Mouse (Mus musculus) layer of hippocampus, adult 9-11 months (tissue): Measurements from ENCODE around the gene Psmb1.
"Not testable (repeated sequence)": the region's sequence is repeated elsewhere in the genome, so short reads cannot be mapped to it uniquely, and the experiment has no call there.

ENCODE experiments used
- DNase-seq: peaks from one replicate; pipeline ENCODE4 v3.0.0; 2022

The Psmb1 gene

GRCm38 (mm10) chr17:15459761-15460160 lies 39.8 kb downstream of the Psmb1 start:
- DNase-seq: no peak

DNA sequence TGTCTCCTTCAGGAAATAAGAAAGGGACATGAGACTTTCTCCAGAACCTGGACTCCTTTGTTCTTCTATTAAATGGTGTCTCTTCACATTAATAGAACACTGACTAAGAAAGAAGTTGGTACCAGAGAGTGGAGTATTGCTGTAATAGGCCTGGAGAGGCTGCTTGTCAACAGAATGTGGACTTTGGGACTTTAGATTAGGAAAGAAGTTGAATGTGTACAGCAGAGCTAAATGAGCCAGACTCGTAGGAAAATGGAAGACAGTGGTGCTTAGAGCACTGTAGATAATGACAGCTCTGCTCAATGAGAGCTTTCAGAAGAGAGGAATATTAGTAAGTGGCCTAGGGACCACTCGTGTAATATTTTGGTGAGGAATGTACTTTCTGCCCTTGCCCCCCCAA lies 43.0 kb downstream of the Psmb1 start:
- no peak for DNase-seq

GRCm38 (mm10) chr17:15455203-15455602 lies 44.3 kb downstream of the Psmb1 start:
- DNase-seq: no peak

GRCm38 (mm10) chr17:15449606-15450005 lies 49.9 kb downstream of the Psmb1 start:
- DNase-seq: no peak

DNA sequence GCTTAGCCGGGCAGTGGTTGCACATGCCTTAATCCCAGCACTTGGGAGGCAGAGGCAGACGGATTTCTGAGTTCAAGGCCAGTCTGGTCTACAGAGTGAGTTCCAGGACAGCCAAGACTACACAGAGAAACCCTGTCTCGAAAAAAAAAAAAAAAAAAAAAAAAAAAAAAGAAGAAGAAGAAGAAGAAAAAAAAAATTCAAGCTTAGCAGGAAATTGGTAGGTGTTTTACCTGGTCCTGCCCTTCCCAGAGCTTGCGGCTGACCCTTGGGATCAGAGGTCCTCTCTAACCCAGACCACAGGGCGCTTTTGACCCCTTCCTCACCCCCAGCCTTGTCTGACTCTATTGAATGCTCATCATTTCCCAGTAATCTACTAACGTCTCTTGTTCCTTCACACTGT lies 50.4 kb downstream of the Psmb1 start:
- not testable (repeated sequence) for DNase-seq

GRCm38 (mm10) chr17:15447831-15448230 lies 51.7 kb downstream of the Psmb1 start:
- DNase-seq: no peak

- DNase-seq: no peak
These were observed 54.1 kb downstream of the Psmb1 start for GRCm38 (mm10) chr17:15445421-15445820.

DNA sequence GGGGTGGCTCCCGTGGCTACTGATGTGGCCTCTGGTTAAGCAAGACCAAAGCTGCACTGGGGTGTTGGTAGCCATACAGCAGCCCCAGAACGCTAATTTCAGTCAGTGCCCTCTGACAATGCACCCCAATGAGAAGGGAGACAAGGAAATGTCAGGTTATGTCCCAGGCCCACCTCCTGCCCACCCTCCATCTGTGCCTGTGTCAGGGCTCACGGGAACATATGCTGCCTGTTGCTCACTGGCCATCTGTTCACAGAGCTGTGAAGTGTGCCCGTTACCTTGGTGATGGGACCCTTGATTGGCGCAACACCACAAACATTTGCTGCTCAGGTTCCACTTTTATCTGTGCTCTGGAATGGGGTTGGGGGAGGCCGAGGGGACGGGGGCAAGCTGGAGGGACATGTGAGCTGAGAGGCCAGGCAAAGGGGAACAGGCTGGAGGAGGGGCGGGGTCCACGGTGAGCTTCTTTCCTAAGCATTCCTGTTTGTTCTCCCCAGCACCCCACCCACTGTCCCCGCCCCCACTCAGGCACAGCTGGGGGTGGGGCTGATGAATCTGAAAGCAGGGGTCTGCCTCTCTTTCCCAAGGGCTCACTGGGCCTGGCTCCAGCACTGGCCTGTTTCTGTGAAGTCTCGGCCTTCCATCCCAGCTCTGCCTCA lies 59.0 kb downstream of the Psmb1 start:
- DNase-seq: peak; percentile 54

DNA sequence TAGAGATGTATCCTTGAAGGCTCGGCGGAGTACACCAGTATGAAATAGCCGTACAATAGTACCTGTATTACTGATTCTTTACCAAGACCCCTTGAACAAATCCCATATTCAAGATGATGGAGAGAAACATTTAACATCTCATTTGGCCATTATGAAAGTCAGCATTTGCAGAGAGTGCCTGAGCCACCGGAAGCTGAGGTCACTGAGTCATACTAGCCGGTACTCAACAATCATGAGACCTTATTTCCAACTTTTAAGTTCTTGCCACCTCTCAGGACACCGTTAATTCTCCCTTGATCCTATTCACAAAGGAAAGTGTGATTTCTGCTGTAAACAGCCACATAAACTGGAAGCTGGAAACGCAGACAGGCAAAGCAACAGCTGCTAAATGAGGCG lies 59.5 kb downstream of the Psmb1 start:
- DNase-seq: no peak

DNA sequence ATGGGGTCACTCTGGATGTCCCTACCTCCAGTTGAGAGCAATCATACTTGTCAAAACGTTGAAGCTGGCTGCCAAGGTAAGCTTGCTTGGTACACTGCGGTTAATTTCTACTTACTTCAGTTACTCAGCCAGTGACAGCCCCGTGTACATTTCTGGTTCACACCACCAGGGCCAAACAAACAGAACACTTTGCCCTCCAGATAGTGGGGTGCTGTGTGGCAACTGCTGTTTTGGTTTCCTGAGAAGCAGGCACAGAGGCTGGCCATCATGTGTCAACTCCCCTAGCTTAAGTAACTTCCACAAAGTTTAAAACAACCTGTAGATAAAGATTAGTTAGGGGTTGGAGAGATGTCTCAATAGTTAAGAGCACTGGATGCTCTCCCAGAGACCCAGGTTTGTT lies 64.8 kb downstream of the Psmb1 start:
- no peak for DNase-seq

DNA sequence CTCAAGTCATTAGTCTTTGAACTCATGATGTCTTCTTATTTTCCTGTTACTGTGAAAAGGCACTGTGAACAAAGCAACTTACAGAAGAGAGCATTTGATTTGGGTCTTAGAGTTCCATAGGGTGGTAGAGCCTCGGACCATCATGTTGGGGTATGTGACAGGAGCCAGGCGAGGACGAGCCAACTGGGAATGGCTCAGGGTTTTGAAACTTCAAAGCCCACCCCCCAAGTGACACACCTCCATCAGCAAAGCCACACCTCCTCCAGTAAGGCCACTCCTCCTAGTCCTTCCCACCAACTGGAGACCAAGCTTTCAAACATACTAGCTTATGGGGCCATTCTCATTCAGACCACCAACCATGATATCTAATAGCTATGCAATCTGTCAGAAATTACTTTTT lies 67.5 kb downstream of the Psmb1 start:
- no peak for DNase-seq

GRCm38 (mm10) chr17:15431551-15431950 lies 68.0 kb downstream of the Psmb1 start:
- DNase-seq: no peak

DNA sequence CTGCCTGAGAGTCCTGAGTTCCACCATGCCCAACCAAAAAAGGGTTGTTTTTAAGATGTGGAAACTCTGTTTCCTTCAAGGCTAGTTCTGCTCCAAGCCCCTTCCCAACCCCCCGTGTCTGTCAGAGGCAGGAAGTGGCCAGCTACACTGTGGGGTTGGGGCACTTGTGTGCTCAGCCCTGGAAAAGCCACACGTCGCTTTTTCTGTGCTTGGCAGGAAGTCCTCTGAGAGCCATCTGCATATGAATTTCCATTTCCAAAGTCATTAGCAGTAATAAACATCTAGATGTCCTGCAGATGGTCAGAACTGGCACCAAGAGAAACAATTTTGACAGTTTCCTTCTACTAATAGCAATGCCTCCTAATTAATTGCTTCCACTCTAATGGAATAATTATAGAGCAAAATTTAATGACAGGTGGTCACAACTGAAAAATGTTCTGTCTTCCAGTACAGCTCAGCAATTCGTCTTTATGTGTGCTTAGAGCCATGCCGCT lies 68.5 kb downstream of the Psmb1 start:
- peak; percentile 38 for DNase-seq

DNA sequence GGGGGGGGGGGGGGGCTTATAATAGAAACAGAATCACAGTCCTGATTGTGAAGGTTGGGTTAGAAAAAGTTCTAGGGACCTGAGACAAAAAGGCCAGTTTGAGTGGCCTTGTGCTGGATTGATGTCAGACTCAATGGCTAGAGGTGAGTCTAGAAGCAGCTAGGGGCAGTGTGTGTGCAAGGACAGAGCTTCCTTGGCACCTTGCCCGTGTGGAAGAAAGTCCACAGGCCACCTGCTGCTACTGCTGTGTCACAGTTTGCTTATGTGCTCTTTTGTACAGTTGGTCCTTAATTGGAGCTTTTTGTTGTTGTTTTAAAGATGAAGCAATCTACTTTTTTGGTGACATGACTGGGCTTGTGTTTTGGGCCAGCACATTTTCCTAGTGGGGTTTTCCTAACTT lies 69.6 kb downstream of the Psmb1 start:
- DNase-seq: no peak

DNA sequence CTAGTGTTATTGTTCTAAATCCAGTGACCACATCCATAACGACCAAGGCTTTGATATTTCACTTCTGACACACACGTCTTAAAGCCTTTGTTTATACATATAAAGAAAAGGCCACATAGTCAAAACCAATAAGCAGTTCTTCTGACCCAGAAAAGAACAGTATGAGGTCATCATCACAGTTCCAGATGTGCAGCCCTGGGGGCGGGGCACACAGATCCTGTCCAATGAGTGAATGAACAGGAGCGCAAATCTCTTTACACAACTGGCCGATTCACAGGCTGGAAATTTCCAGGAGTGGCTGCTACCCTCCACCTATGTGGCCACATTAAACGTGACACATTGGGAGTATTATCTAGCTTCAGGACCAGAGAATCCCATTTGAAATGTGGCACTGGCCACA lies 70.1 kb downstream of the Psmb1 start:
- DNase-seq: no peak

- no peak for DNase-seq
These were observed 73.6 kb downstream of the Psmb1 start for GRCm38 (mm10) chr17:15425931-15426330.
